Mouse (Mus musculus) myocyte (in vitro differentiated cells): ENCODE data around the gene Gimd1. TPM values are rescaled to one million over a fixed set of nuclear protein-coding genes. Genes with fewer than 3 reads are reported as not detected.

Experiments used
- H3K27me3 ChIP-seq: one replicate; pipeline ENCODE4 v1.6.1; 2011; ENCODE audit not compliant: control insufficient read depth, insufficient read depth, insufficient read length
- H3K36me3 ChIP-seq: one replicate; pipeline ENCODE4 v1.6.1; 2011; ENCODE audit not compliant: control insufficient read depth, insufficient read depth
- H3K4me2 ChIP-seq: one replicate; pipeline ENCODE4 v1.6.1; 2011; ENCODE audit warnings: low read depth, control low read depth
- H3K4me3 ChIP-seq: one replicate; pipeline ENCODE4 v1.5.1; 2011; ENCODE audit warnings: mild to moderate bottlenecking, control low read depth, moderate library complexity
- H3K79me2 ChIP-seq: one replicate; pipeline ENCODE4 v1.6.1; 2011; ENCODE audit not compliant: control insufficient read depth, insufficient read depth
- H3ac ChIP-seq: one replicate; pipeline ENCODE4 v1.6.1; 2011; ENCODE audit not compliant: control insufficient read depth, insufficient read length
- CEBPB ChIP-seq: IDR thresholded peaks from 2 replicates; pipeline ENCODE4 v1.6.1; 2011; ENCODE audit warnings: mild to moderate bottlenecking, moderate library complexity; ENCODE audit not compliant: poor library complexity, insufficient read depth, severe bottlenecking
- E2F4 ChIP-seq: IDR thresholded peaks from one replicate; pipeline ENCODE4 v1.6.1; 2011; ENCODE audit warnings: mild to moderate bottlenecking, control low read depth, moderate library complexity; ENCODE audit not compliant: insufficient read depth
- MAX ChIP-seq: IDR thresholded peaks from one replicate; pipeline ENCODE4 v1.6.1; 2011; ENCODE audit warnings: low read depth, mild to moderate bottlenecking, control low read depth
- MYOD1 ChIP-seq, 3 experiments: IDR thresholded peaks; one replicate each; pipeline ENCODE4 v1.6.1; 2011; ENCODE audit warnings: control low read depth in 2 of 3, low read depth in 2 of 3, mild to moderate bottlenecking in 2 of 3, moderate library complexity in 1 of 3; ENCODE audit not compliant: insufficient read length in 2 of 3, control insufficient read depth in 1 of 3
- MYOG ChIP-seq, 3 experiments: IDR thresholded peaks; one replicate each; pipeline ENCODE4 v1.6.1; 2011; ENCODE audit warnings: control low read depth in 2 of 3, low read depth in 2 of 3, mild to moderate bottlenecking in 2 of 3; ENCODE audit not compliant: insufficient read length in 2 of 3, control insufficient read depth in 1 of 3, insufficient read depth in 1 of 3
- POLR2A ChIP-seq: IDR thresholded peaks from one replicate; pipeline ENCODE4 v1.6.1; 2011; ENCODE audit warnings: low read depth, mild to moderate bottlenecking, control low read depth, moderate library complexity; ENCODE audit not compliant: insufficient read length
- POLR2AphosphoS2 ChIP-seq: IDR thresholded peaks from one replicate; pipeline ENCODE4 v1.6.1; 2011; ENCODE audit warnings: low read depth, control low read depth; ENCODE audit not compliant: insufficient read length
- REST ChIP-seq: IDR thresholded peaks from one replicate; pipeline ENCODE4 v1.6.1; 2011; ENCODE audit warnings: mild to moderate bottlenecking, control low read depth, moderate library complexity; ENCODE audit not compliant: insufficient read depth, insufficient read length
- SRF ChIP-seq: IDR thresholded peaks from one replicate; pipeline ENCODE4 v1.6.1; 2011; ENCODE audit warnings: low read depth; ENCODE audit not compliant: control insufficient read depth, insufficient read length
- TCF12 ChIP-seq: IDR thresholded peaks from one replicate; pipeline ENCODE4 v1.6.1; 2011; ENCODE audit warnings: mild to moderate bottlenecking, control low read depth; ENCODE audit not compliant: poor library complexity, insufficient read depth, severe bottlenecking
- TCF3 ChIP-seq: IDR thresholded peaks from one replicate; pipeline ENCODE4 v1.6.1; 2011; ENCODE audit warnings: low read depth, control low read depth; ENCODE audit not compliant: insufficient read length
- USF1 ChIP-seq: IDR thresholded peaks from one replicate; pipeline ENCODE4 v1.6.1; 2011; ENCODE audit warnings: low read depth, mild to moderate bottlenecking, control low read depth, moderate library complexity
- polyA plus RNA-seq: library from polyadenylated mRNA; unstranded; fragments of >200 nt; fragmentation: generic; extraction: Trizol; gene quantifications from one replicate; pipeline ENCODE4 v1.2.1, GENCODE M21; 2012; ENCODE audit warnings: missing spikeins

Gimd1 gene
- polyA plus RNA-seq, 1 experiment = not detected

DNA sequence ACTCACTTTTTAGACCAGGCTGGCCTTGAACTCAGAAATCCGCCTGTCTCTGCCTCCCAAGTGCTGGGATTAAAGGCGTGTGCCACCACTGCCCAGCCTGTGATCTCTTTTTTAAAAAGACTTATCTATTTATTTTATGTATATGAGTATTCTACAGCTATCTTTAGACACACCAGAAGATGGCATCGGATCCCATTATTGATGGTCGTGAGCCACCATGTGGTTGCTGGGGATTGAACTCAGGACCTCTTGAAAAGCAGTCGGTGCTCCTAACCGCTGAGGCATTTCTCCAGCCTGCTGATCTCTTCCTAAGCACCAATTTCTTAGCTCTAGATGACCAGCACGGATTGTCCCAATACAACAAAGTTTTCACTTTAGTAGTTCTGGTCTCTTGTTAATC, 24.3 kb downstream of the Gimd1 start:
- Histone ChIP-seq H3K4me2 (no peak overlapping the region), H3ac (no peak overlapping the region), H3K27me3 (no peaks in the 10 kb centered on the region), H3K36me3 (no peaks in the 10 kb centered on the region), H3K79me2 (no peaks in the 10 kb centered on the region), H3K4me3 (no peak overlapping the region)
- no peak for TF ChIP-seq SRF
- TF ChIP-seq CEBPB = no peak
- no peak for TF ChIP-seq TCF12
- TF ChIP-seq USF1 = no peak
- TF ChIP-seq MYOD1 (IDR thresholded peaks at IDR 0.05; ENCODE audit: control insufficient read depth in 1 of 3, insufficient read length in 2 of 3, low read depth in 2 of 3) = no peak
- no peak for TF ChIP-seq MAX

DNA sequence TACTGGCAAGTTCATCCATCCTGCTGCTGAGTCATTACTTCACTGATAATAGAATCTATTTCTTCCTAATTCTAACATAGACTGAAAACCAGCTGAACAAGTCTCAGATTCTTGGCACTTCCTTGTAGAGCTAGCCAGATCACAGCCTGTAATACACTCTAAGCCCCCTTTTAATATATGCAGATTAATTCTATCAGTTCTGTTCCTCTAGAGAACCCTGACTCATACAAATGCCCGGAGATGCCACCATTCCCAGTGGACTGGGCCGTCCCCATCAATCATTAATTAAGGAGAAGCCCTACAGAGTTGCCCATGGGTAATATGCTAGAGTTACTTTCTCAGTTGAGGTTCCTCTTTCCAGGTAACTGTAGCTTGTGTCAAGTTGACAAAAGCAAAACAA, 26.3 kb downstream of the Gimd1 start:
- TF ChIP-seq TCF3 = no peak
- no peak for TF ChIP-seq USF1
- no peak for TF ChIP-seq POLR2AphosphoS2
- Histone ChIP-seq H3ac (no peak overlapping the region), H3K27me3 (no peaks in the 10 kb centered on the region), H3K36me3 (peaks cover 15% of the 10 kb centered on the region), H3K4me3 (no peak overlapping the region), H3K4me2 (no peak overlapping the region), H3K79me2 (no peaks in the 10 kb centered on the region)

DNA sequence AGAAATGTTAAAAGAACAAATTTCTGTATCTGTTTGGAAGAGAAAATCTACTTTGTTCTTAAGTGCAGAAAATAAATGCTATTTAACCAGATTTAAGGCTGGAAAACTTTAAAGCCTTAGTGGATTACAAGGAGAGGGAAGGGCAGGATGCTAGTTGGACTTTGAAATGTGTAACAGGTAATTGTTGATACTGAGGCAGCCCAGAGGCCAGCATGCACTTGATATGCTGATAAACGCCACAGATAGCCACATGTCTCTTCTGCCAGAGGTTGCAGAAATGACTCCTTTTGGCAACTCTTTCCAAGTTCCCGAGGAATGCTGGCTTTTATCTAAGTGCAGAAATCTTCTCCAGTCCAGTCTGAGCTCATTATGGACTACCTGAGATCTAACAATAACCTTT, 47.9 kb downstream of the Gimd1 start:
- H3ac ChIP-seq = no peak overlapping the region
- peaks cover 31% of the 10 kb centered on the region for H3K79me2 ChIP-seq
- TF ChIP-seq MYOD1 (IDR thresholded peaks at IDR 0.05; ENCODE audit: control insufficient read depth in 1 of 3, insufficient read length in 2 of 3, low read depth in 2 of 3) = no peak
- H3K4me3 ChIP-seq = no peak overlapping the region
- H3K27me3 ChIP-seq = no peaks in the 10 kb centered on the region
- peaks cover 24% of the 10 kb centered on the region for H3K36me3 ChIP-seq
- no peak overlapping the region for H3K4me2 ChIP-seq

DNA sequence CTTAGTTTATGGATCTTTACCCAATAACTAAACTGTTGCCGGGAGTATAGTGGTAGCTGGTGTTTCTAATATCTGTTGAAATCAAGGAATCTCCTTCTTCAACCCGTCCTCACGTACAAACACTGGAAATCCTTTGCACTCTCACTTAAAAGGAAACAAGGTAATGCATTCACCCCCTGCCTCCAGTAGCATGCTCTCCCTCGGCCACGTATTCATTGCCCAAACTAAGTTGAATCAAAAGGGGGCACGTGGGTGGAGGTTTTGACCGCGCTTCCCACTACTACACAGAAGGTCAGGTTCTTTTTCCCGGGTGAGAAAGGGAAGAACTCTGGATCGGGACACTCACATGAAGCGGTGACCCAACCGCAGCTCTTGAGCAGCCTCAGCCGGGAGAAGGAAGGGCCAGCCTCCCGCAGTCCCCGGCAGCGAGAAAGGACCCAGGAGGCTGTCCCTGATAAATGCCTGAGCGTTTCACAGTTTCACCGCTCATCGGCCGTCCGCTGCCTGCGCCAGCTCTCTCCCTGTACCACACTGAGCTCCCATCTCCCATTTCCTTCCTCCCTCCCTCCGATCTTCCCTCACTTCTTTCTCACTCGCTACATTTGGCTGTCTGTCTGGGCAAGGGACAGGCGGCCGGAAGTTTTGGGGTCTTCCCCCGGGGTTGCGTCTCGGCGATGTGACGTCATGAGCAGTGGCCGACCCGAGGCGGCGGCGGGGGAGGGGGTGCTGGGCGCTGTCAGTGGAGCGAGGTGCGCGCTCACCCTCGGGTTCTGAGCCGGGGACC, 54.0 kb downstream of the Gimd1 start, which contains the start of gene Tbck:
Gene Tbck, plus strand, starts transcription at position 698 of the 784 bp plus-strand sequence.
- peak within 1 kb of the TSS; percentile 100 for H3K4me3 ChIP-seq
- no peaks in the 10 kb centered on the region for H3K27me3 ChIP-seq
- TF ChIP-seq POLR2A (peak; percentile 76), USF1 (no peak), MYOD1 (IDR thresholded peaks at IDR 0.05; ENCODE audit: control insufficient read depth in 1 of 3, insufficient read length in 2 of 3, low read depth in 2 of 3) (peak in 1 of 3 experiments; percentile 2), MYOG (IDR thresholded peaks at IDR 0.05; ENCODE audit: control insufficient read depth in 1 of 3, insufficient read depth in 1 of 3, insufficient read length in 2 of 3, low read depth in 2 of 3) (peak in 1 of 3 experiments; percentile 4), SRF (peak; percentile 71), CEBPB (no peak), REST (no peak), E2F4 (no peak), TCF12 (no peak), MAX (peak; percentile 98), TCF3 (no peak), POLR2AphosphoS2 (peak; percentile 69)
- peaks cover 5% of the 10 kb centered on the region for H3K36me3 ChIP-seq
- H3ac ChIP-seq = peak within 1 kb of the TSS; percentile 70
- peaks cover 60% of the 10 kb centered on the region for H3K79me2 ChIP-seq
- H3K4me2 ChIP-seq = peak within 1 kb of the TSS; percentile 93

DNA sequence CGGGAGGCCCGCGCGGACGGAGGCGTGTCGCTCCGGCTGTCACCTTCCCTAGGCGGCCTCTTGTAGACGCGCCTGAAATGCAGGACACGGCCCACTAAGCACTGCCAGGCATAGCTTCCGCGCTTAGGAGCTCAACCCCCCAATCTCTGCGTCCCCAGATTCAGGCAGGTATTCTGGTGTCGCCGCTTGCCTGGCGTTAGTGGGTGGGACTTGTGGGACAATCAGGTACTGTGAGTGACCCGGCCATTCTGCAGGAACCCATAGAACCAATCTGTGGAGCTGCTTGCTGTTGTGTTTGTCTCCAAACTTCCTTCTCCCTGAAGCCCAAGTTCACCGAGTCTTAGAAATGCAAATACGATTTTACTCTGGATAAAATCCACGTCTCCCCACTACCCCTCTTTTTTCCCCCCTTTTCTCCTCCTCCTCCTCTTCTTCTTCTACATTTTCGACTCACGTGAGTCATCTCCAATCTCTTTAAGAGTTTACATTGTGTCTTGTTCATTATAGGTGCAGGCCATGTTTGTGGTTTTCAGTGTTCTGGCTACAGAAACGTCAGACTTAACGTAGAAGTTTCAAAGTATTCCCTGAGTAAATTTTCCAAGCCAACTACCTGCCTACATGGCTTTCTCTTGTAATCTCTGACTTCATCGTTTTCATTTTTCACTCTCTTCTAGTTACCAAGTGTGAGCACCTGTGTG, 54.8 kb downstream of the Gimd1 start, which contains the start of gene Aimp1:
Gene Aimp1, minus strand, starts transcription at position 140 of the 698 bp plus-strand sequence.
- Histone ChIP-seq H3K79me2 (peaks cover 60% of the 10 kb centered on the region), H3K36me3 (peaks cover 12% of the 10 kb centered on the region), H3ac (peak within 1 kb of the TSS; percentile 70), H3K4me3 (peak within 1 kb of the TSS; percentile 100), H3K27me3 (no peaks in the 10 kb centered on the region), H3K4me2 (peak within 1 kb of the TSS; percentile 93)
- TF ChIP-seq POLR2A (no peak), MYOG (IDR thresholded peaks at IDR 0.05; ENCODE audit: control insufficient read depth in 1 of 3, insufficient read depth in 1 of 3, insufficient read length in 2 of 3, low read depth in 2 of 3) (no peak), MYOD1 (IDR thresholded peaks at IDR 0.05; ENCODE audit: control insufficient read depth in 1 of 3, insufficient read length in 2 of 3, low read depth in 2 of 3) (peak in 1 of 3 experiments; percentile 0), TCF12 (no peak), REST (no peak)

Other genes starting within 250 kb of the Gimd1 start
- 3.3 TPM for gene Tbck, start 54.3 kb downstream of the Gimd1 start, polyA plus RNA-seq
- 109 TPM for gene Aimp1, start 54.5 kb downstream of the Gimd1 start, polyA plus RNA-seq